Mouse (Mus musculus): Measurements from ENCODE around the gene Ddrgk1.

Ddrgk1 gene

DNA sequence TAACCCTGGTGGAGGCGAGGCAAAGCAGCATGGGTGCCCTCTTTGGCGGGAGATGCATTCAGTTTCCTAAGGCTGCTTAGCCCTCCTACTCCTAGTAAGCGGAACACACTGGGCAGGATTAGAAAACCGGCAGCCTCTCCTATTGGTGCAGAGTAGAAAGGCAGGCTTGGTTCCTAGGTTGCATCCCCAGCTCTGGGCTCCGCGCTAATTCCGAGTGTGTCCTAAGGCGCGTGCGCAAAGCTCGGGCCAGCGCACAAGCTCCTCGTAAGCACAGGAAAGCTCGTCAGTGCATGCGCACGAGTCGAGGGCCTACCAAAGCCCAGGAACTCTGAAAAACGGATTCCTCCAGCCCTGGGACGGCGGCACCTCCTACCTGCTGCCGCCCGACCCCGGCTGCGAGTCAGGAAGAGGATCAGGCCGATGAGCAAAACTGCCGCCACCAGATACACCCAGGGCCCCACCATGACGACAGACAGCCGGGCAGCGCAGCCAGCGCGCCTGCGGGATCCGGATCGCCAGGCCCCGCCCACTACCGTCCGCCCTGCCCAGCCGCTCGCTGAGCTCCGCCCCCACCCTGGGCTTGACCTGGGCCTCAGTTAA, at the start of gene Ddrgk1:
Gene Ddrgk1 (minus strand): TSS at position 558 of the 600 bp plus-strand sequence.
- DNase-seq, result peak; percentile 97

- DNase-seq, result no peak
Observed at GRCm38 (mm10) chr2:130707057-130707456, 42.6 kb upstream of the Ddrgk1 start.

DNA sequence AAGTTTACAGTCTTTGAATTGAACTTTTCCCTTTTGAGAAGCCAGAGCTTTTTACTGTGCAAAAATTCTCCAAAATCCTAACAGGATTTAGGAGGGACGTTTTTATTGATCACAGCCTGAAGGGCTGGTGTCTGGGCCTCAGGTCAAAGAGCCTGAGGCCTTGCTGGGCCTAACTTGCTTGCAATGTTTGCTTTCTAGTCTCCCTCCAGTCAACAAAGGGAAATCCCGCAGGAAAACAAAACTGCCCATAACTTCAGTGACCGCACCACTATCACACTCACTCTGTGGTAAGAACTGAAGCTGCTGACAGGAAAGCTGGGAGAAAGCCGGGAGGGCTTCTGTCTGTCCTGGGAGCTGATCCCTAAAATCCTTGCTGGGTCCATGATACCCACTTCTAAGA, 42.1 kb upstream of the Ddrgk1 start:
- DNase-seq, result no peak

DNA sequence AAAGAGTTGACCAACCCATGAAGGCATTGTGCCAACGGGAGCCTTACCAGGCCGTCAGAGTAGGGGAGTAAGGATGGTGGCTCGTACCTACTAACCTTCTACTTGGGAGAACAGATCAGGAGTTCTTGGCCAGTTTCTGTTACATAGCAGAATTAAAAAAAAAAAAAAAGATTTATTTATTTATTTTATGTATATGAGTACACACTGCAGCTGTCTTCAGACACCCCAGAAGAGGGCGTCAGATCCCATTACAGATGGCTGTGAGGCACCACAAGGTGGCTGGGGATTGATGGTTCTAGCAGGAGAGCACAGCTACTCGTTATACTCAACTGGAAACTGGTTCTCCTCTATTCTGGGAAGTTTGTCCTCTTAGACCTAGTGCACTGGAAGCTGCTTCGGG, 40.7 kb upstream of the Ddrgk1 start:
- DNase-seq, result no peak

DNA sequence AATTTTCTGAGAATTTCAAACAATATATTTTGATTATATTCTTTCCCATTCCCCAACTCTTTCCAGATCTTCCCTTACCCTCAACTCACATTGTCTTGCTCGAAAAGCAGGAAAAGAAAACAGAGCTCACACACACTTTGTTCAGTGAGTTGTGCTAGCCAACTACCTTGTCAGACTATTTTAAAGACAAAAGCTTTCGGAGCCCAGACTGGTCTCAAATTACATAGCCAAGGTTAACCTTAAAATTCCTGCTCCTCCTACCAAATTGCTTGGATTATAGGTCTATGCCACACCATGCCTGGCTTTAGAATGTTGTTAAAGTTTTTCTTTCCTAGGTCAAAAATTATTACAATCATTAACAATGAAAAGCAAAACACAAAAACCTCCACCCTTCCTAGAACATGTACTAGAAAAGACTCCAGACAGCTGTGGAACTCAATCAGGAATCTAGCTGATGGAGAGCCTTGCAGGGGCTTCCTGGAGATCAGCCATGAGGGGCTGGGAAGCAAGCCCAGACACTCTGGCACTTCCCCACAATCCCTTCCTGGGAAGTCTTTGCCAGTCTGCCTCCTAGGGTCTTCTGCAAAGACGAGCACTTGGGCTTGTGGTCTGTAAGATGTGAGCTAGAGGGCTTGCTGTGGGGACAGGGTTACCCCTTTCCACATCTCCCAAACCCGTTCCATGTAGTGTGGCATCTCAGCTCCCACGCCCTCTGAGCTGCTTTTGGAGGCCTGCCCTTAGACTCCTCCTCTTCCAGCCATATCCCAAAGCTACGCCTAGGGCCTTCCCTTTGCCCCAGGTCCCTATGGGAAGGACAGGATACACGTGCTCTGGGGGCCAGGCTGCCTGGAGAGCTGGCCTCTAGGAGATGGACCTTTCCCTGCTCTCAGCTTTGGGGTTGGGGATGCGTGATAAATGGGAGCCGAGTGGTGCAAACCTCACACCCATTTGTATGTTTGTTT, 39.9 kb upstream of the Ddrgk1 start:
- no peak for DNase-seq

DNA sequence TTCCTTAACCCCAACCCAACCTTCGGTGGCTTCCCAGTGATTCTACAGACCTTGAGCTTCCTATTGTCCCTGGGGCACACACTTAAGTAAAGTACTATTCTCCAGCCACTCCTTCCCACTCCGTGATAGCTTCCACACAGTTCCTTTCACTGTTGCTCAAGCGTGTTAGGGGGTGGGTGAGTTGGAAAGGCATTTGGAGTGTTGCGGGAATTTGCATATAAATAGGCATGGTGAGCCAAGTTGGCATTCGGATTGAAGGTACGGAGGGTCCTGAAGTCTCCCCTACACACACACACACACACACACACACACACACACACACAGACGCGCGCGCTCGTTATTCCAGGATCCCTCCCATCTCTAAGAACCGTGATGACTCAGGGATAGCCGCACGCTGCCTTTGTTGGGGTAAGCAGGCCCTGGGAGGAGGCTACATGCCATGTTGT, 33.4 kb upstream of the Ddrgk1 start:
- DNase-seq, result peak; percentile 43

DNA sequence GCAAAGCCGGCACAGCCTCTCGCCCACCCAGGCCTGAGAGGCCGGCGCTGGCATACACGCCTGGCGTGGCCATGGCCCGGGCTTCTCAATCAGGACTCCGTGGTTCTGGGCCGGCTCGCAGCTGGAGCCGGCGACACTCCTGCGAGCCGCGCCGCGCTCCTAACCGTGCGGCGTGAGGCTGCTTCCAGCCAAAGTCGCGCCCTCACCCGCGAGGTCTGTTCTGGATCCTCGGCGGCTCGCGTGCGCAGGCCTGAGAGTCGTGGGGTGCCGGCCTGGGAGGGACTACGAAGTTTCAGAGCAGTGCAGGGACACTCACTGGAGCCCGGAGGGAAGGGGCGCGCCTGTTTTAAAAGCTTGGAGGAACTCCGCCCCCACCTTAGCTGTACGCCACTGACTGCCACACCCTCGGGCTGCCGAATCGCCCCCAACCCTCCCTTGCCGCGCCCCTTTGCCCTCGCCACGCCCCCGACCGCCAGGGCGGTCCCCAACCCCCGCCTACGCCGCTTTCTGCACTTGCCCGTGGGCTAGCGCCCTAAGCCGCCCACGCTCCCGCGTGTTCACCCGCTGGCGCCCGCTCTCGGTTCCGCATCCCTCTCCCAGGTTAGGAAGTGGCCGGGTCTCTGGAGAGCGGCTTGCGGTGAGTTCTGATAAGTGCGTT, 32.8 kb upstream of the Ddrgk1 start, which contains the start of gene Slc4a11:
Gene Slc4a11 (minus strand): TSS at position 367 of the 658 bp plus-strand sequence.
- DNase-seq, result peak; percentile 74

DNA sequence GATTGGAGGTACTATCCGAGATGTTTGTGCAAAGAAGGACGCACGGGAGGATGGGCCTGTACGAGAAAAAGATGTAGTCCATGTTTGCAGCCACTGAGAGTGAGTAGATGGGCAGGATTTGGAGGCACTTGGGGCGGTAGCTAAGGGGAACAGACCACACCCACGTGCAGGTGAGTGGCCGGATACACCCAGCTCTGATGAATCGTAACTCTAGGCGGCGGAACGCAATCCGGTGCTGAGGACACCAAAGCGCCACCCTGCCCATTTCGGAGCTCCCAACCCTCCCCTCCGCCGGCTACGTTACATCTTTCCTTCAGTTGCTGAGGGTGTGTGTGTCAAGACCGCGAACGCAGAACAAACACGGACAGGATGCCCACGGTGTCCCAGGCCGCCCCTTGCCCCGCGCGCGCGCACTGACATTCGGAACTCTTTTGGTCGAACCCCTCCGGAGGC, 32.3 kb upstream of the Ddrgk1 start:
- DNase-seq, result no peak

GRCm38 (mm10) chr2:130693563-130693962, 29.1 kb upstream of the Ddrgk1 start:
- DNase-seq, result no peak

GRCm38 (mm10) chr2:130689011-130689410, 24.6 kb upstream of the Ddrgk1 start:
- DNase-seq, result no peak

GRCm38 (mm10) chr2:130685426-130685825, 21.0 kb upstream of the Ddrgk1 start:
- no peak for DNase-seq

- no peak for DNase-seq
Observed at GRCm38 (mm10) chr2:130681531-130681930, 17.1 kb upstream of the Ddrgk1 start.

GRCm38 (mm10) chr2:130679899-130680298, 15.4 kb upstream of the Ddrgk1 start:
- DNase-seq, result no peak

DNA sequence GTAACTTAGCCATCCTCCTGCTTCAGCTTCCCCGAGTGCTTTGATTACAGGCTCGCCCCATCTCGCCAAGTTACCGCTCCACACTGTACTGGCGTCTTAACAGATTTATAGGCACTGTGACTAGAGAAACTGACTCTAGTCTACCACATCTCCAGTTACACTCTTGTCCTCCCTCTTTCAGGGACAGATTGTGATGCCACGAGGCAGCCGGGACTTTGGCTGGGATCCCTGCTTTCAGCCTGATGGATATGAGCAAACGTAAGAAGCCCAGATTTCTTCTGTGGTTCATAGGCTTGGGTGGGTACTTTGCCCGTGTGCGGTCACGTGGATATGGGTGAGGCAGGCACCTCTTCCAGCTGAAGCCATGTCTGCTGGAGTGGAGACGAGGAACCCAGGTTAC, 14.7 kb upstream of the Ddrgk1 start:
- no peak for DNase-seq

GRCm38 (mm10) chr2:130677211-130677610, 12.8 kb upstream of the Ddrgk1 start:
- no peak for DNase-seq

- peak; percentile 96 for DNase-seq
Observed at GRCm38 (mm10) chr2:130667559-130667958, 3.1 kb upstream of the Ddrgk1 start, which contains the start of gene Itpa. Itpa (plus strand) TSS chr2:130667610.

DNA sequence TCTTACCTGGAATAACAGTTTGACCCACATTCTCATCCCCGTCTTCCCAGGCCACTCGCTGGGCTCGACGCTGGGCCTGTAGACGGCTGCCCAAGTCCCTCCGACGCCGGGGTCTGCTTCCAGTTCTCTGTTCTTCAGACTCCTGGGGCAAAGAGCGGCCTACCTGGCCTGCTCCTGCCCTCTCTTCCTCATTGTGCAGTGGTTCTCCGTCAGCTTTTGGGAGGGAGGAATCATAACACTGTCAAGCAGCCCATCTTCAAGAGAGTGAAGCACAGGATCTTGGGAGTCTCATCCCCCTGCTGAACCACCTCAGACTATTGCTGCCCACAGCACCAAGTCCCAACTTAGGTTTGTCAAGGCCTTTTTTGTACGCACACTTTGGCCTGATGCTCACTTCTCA, 1.1 kb downstream of the Ddrgk1 start:
- no peak for DNase-seq

GRCm38 (mm10) chr2:130658530-130658929, 5.9 kb downstream of the Ddrgk1 start:
- no peak for DNase-seq

- DNase-seq, result no peak
Observed at GRCm38 (mm10) chr2:130657541-130657940, 6.9 kb downstream of the Ddrgk1 start.

DNA sequence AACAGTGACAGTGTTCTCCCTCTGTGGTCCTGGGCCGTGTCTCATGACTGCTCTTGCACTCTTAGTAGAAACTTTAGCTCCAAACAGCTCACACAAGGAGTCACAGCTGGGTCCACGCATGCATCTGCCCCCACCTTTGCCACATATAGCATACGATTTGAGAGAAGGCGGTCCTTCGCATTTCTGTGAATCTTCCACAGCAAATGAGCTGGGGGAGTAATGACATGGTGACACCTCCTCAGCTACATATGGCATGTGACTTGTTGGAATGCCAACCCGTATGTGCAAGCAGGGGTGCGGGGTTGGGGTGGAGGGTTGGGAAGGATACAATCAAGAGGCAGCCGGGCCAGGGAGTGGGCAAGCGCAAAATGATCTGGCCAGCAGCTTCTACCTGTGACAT, 7.9 kb downstream of the Ddrgk1 start:
- DNase-seq, result no peak

- DNase-seq, result no peak
Observed at GRCm38 (mm10) chr2:130655660-130656339, 8.7 kb downstream of the Ddrgk1 start.

- no peak for DNase-seq
Observed at GRCm38 (mm10) chr2:130653760-130654159, 10.7 kb downstream of the Ddrgk1 start.

DNA sequence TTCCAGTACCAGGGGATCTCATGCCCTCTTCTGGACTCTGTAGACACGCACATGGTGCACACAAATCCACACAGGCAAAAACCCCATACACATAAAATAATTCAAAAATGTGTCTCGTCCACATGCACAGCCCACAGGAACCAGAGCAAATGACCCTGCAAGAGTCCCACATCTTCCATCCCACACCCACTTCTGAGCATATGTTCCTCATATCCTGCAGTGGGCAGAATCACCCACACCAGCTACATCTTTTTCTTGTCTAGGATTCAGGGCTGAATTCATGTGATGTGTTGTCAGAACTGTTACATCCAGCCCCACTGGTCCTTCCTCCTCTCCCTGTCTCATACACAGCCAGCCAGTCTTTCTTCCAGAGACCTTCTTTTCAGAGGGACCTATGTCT, 11.2 kb downstream of the Ddrgk1 start:
- DNase-seq, result no peak
